Mouse (Mus musculus) embryo, embryonic 10 days (tissue): ENCODE measurements around the gene Olfr854.

Experiments used
- DNase-seq: peaks from one replicate; pipeline ENCODE4 v3.0.0-alpha.2; 2015; ENCODE audit warnings: low spot score

The Olfr854 gene

DNA sequence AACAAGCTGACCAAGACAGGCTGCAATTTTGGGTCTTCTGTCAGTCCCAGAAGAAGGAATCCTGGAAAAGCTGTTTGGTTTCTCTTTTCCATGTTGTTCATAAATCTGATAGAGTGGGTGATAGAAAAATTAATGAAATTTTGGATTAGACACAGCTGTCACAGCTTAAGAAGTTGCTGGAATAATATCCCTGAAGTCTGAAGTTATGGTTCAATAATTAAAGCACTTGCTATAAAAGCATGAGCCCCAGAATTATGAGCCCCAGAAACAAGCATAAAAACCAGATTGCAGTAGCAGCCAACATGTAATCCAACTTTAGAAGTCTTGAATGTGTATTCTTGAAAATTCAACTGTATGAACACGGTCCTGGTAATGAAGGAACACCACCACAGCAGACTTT lies at the start of gene Olfr854:
TSS of gene Olfr854 (minus strand) at position 101 of the 400 bp plus-strand sequence.
- DNase-seq: no peak

DNA sequence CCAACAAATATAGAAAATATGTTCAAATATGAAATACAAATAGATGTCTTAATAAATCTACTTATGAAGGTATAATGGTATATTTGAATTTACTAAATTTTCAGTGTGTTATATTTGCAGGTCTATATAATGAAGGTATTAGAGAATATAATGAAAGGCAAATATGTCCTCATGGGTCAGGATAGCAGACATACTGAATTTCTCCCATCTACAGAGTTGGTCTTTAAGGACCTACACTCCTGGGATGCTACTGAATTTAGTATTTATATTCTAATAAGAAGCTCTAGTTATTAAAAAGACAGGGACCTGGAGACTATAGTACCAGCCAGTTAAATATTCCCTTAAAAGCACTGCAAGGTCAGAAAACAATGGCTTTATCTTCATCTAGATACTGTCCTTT lies 15.1 kb upstream of the Olfr854 start, which contains the start of gene Olfr855:
TSS of gene Olfr855 (plus strand) at position 301 of the 400 bp plus-strand sequence.
- no peak for DNase-seq

DNA sequence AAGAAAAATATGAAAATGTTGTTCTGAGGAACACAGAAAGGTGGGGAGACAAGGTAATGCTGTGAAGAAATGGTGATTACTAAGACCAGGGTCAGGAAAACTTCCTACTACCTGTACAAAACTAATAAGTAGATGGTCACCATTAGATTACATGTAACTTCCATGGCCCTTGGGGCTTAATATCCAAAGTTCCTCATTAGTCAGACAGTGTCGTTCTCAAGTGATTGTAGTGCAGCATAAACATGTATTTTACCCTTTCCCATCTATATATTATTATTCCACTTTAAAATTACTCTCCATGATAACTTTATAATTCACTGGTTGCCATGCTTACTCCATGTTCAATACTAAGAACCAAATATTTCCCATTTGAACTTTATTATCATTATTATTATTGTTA lies 26.2 kb downstream of the Olfr854 start, which contains the start of gene Olfr853:
TSS of gene Olfr853 (minus strand) at position 101 of the 400 bp plus-strand sequence.
- no peak for DNase-seq
